ENCODE assay signal across 21 mouse cellular contexts in the genomic region with DNA sequence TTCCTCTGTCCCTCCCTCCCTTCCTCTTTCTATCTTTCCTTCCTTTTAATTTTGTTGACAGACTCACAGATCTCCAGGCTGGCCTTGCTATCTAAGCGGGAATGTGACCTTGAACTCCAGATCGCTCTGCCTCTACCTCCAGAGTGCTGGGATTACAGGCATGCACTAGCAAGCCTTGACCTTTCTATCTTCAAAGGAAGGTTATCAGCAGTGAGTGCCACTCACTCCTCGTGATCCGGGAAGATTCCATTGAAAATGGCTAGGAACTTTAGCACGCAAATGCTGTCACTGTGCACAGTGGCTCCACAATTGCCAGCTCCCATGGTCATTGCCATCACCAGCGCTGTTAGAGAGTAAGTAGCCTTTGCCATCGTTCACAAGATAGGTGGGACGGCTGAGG. TPM values are rescaled to one million over a fixed set of nuclear protein-coding genes. Genes with fewer than 3 reads are reported as not detected.
DNase-seq lines count a peak whose midpoint lies in the region; ATAC-seq lines count a peak whose summit lies in the region.
"Had no signal": no experiment of that assay in that cellular context is flagged by ENCODE, and none has a peak within 500 bp of the region (broad histone marks: within the 10 kb centered on the region; RNA-seq: fewer than 3 reads in every experiment).

No protein-coding gene starts in this region.

- no peak overlapping the region for H3K9ac ChIP-seq in forebrain, embryonic 13.5 days
- no peak overlapping the region for H3K9ac ChIP-seq in forebrain, embryonic 15.5 days (replicated peaks)
- H3K9ac ChIP-seq in neural tube, embryonic 15.5 days (replicated peaks): no peak overlapping the region
- H3K9ac ChIP-seq in midbrain, embryonic 16.5 days (ENCODE audit: low read depth, low read length): no peak overlapping the region
- H3K9ac ChIP-seq: intestine, embryonic 15.5 days; limb, embryonic 13.5 days; liver, embryonic 12.5 days had no signal

- no peak overlapping the region for H3K4me3 ChIP-seq in forebrain, embryonic 13.5 days
- H3K4me3 ChIP-seq in forebrain, embryonic 15.5 days: no peak overlapping the region
- no peak overlapping the region for H3K4me3 ChIP-seq in neural tube, embryonic 15.5 days (replicated peaks)
- no peak overlapping the region for H3K4me3 ChIP-seq in midbrain, embryonic 16.5 days (ENCODE audit: low read depth, low read length)
- H3K4me3 ChIP-seq: heart, embryonic 10.5 days; intestine, embryonic 15.5 days; limb, embryonic 13.5 days; liver, embryonic 12.5 days had no signal

- peaks cover 20% of the 10 kb centered on the region; the same call in 1 of the 2 replicates for H3K4me1 ChIP-seq in forebrain, embryonic 13.5 days
- H3K4me1 ChIP-seq in forebrain, embryonic 15.5 days: 0 out of 2 replicates have a peak, but pooled peaks cover 3% of the 10 kb centered on the region
- peaks cover 41% of the 10 kb centered on the region for H3K4me1 ChIP-seq in neural tube, embryonic 15.5 days
- H3K4me1 ChIP-seq in midbrain, embryonic 16.5 days (ENCODE audit: control insufficient read depth, insufficient read depth, low read length): no peaks in the 10 kb centered on the region; the same call in 1 of the 2 replicates
- H3K4me1 ChIP-seq: intestine, embryonic 15.5 days; liver, embryonic 12.5 days had no signal

- ATAC-seq in forebrain, embryonic 13.5 days: no peak
- ATAC-seq in forebrain, embryonic 15.5 days (replicated peaks): no peak
- ATAC-seq in neural tube, embryonic 15.5 days (ENCODE audit: low FRiP score): no peak
- ATAC-seq in midbrain, embryonic 16.5 days: no peak
- ATAC-seq: liver, embryonic 12.5 days had no signal

- H3K9me3 ChIP-seq in forebrain, embryonic 13.5 days (replicated peaks): no peaks in the 10 kb centered on the region
- H3K9me3 ChIP-seq in forebrain, embryonic 15.5 days: no peaks in the 10 kb centered on the region
- no peaks in the 10 kb centered on the region for H3K9me3 ChIP-seq in neural tube, embryonic 15.5 days (replicated peaks)
- no peaks in the 10 kb centered on the region for H3K9me3 ChIP-seq in midbrain, embryonic 16.5 days (replicated peaks; ENCODE audit: control insufficient read depth, low read length, poor library complexity, severe bottlenecking)
- H3K9me3 ChIP-seq: heart, embryonic 10.5 days; intestine, embryonic 15.5 days; limb, embryonic 13.5 days; liver, embryonic 12.5 days had no signal

- H3K27ac ChIP-seq in forebrain, embryonic 13.5 days: peak overlapping the region; percentile 31; the same call in 1 of the 2 replicates
- H3K27ac ChIP-seq in forebrain, embryonic 15.5 days (replicated peaks): no peak overlapping the region
- peak overlapping the region; percentile 45 for H3K27ac ChIP-seq in neural tube, embryonic 15.5 days (replicated peaks)
- peak overlapping the region; percentile 45; the same call in 1 of the 2 replicates for H3K27ac ChIP-seq in midbrain, embryonic 16.5 days (ENCODE audit: low read length)
- H3K27ac ChIP-seq: heart, embryonic 10.5 days; intestine, embryonic 15.5 days; limb, embryonic 13.5 days; liver, embryonic 12.5 days had no signal

- no peaks in the 10 kb centered on the region for H3K27me3 ChIP-seq in forebrain, embryonic 13.5 days
- H3K27me3 ChIP-seq in forebrain, embryonic 15.5 days: no peaks in the 10 kb centered on the region
- no peaks in the 10 kb centered on the region for H3K27me3 ChIP-seq in neural tube, embryonic 15.5 days (replicated peaks)
- no peaks in the 10 kb centered on the region for H3K27me3 ChIP-seq in midbrain, embryonic 16.5 days (ENCODE audit: control insufficient read depth, insufficient read depth, low read depth, low read length)
- H3K27me3 ChIP-seq: intestine, embryonic 15.5 days; limb, embryonic 13.5 days; liver, embryonic 12.5 days had no signal

- no peak overlapping the region for H3K4me2 ChIP-seq in forebrain, embryonic 13.5 days
- no peak overlapping the region for H3K4me2 ChIP-seq in forebrain, embryonic 15.5 days (replicated peaks)
- H3K4me2 ChIP-seq in neural tube, embryonic 15.5 days: no peak overlapping the region
- no peak overlapping the region for H3K4me2 ChIP-seq in midbrain, embryonic 16.5 days (ENCODE audit: low read length)
- H3K4me2 ChIP-seq: intestine, embryonic 15.5 days; limb, embryonic 13.5 days; liver, embryonic 12.5 days had no signal

- H3K36me3 ChIP-seq in forebrain, embryonic 13.5 days (ENCODE audit: poor library complexity, severe bottlenecking): peaks cover 47% of the 10 kb centered on the region
- peaks cover 14% of the 10 kb centered on the region; the same call in 1 of the 2 replicates for H3K36me3 ChIP-seq in forebrain, embryonic 15.5 days
- H3K36me3 ChIP-seq in neural tube, embryonic 15.5 days: peaks cover 25% of the 10 kb centered on the region
- peaks cover 12% of the 10 kb centered on the region; the same call in 1 of the 2 replicates for H3K36me3 ChIP-seq in midbrain, embryonic 16.5 days (ENCODE audit: control insufficient read depth, insufficient read depth, low read length)
- H3K36me3 ChIP-seq: liver, embryonic 12.5 days had no signal

- WGBS in forebrain, embryonic 13.5 days: 87% methylated on average over 8 of the region's 8 CpGs
- WGBS in forebrain, embryonic 15.5 days: 92% methylated on average over 8 of the region's 8 CpGs
- WGBS in neural tube, embryonic 15.5 days: 85% methylated on average over 8 of the region's 8 CpGs
- WGBS in midbrain, embryonic 16.5 days: 75% methylated on average over 8 of the region's 8 CpGs

- DNase-seq in neural tube, embryonic 10.5 days (ENCODE audit: extremely low spot score, low spot score): no peak
- peak; percentile 43 for DNase-seq in adrenal gland, postnatal 14 days
- DNase-seq in layer of hippocampus, adult 9-10 months (ENCODE audit: low spot score): no peak
- no peak for DNase-seq in urinary bladder, postnatal 10 days (ENCODE audit: low spot score)

RNA-seq across cellular contexts. Expression of a gene that starts 56.8 kb away (rescaled TPM):
- polyA plus RNA-seq in forebrain, embryonic 13.5 days (2015; fragmentation: Nextera tagmentation; extraction: Ambion mirVana): not detected in 2 replicates
- 0.05 TPM in 1 of 2 replicates, not detected in the other for polyA plus RNA-seq in forebrain, embryonic 15.5 days (2015; fragmentation: Nextera tagmentation; extraction: Ambion mirVana)
- polyA plus RNA-seq in neural tube, embryonic 15.5 days (2015; fragmentation: Nextera tagmentation; extraction: Ambion mirVana): 0.05 and 0.10 TPM in 2 replicates
- not detected in 2 replicates for total RNA-seq in adrenal gland, postnatal 14 days (2021)
- polyA plus RNA-seq in midbrain, embryonic 16.5 days (2015; fragmentation: Nextera tagmentation; extraction: Ambion mirVana): 0.06 and 0.08 TPM in 2 replicates
- total RNA-seq: common myeloid progenitor, adult 5-6 weeks; gastrocnemius, postnatal 10 days; granulocyte monocyte progenitor cell, adult 5-6 weeks; left cerebral cortex, adult 18-20 months; left cerebral cortex, postnatal 25 days; monocyte, adult 5-6 weeks had no signal
- polyA plus RNA-seq: C2C12; forebrain, embryonic 14.5 days; heart, embryonic 10.5 days; intestine, embryonic 15.5 days; liver, embryonic 12.5 days; neural tube, embryonic 11.5 days had no signal
